Mouse (Mus musculus) A20 (cell line): ENCODE data around the gene Pramel1.
"Not testable (repeated sequence)": the region's sequence is repeated elsewhere in the genome, so short reads cannot be mapped to it uniquely, and the experiment has no call there.

Source experiments
- DNase-seq: peaks from one replicate; pipeline ENCODE4 v3.0.0-alpha.2; 2011; ENCODE audit warnings: low read depth, low spot score

The Pramel1 gene

DNA sequence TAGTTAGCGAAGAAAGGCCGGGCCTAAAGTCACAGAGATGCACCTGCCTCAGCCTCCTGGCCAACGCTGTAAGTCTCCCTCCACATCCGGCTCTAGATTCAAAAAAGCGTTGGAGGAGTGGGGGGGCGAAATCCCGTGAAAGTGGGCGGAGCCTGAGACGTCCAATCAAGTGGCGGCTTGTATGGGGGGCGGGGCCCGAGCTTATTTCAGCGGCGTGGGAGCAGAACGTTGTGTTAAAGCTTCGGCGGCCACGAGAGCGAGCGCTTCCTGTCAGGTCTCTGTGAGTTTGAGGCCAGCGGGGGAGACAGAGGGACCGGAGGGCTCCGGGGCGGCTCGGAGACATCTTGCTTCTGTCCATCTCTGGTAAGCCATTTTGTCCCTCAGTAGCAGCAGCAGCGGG lies at the start of gene Pramel1:
Gene Pramel1 (plus strand): TSS at position 248 of the 400 bp plus-strand sequence.
- no peak for DNase-seq

DNA sequence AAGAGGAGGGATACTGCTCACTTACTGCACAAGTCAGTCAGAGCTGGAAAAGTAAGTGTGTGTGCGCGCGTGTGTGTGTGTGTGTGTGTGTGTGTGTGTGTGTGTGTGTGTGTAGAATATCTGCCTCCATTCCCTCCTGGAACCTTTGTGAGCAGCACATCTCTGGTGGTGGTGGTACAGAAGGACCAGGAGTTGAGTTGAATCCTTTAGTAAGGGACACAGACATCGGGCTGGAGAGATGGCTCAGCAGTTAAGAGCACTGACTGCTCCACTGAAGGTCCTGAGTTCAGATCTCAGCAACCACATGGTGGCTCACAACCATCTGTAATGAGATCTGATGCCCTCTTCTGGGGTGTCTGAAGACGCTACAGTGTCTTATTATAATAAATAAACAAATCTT lies 48.7 kb upstream of the Pramel1 start:
- DNase-seq, result not testable (repeated sequence)

DNA sequence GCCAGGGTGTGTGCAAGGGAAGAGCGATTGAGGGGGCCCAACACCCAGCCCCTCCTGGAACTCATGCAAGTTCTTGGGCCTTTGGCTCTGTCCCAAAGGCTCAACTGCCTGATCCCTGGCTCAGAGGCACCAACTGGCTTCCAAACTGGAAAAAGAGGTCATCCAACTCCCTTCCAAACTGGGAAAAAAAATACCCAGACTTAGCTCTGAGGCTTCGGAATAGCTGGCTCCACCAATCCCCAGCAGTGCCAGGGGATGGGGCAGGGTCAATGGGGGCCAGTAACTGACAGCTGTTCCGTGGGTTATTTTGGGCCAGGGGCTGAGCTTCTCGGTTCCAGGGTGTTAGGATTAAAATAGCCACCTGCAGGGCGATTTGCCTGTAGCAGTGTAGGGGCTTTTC lies 45.5 kb upstream of the Pramel1 start:
- DNase-seq, result no peak

- DNase-seq, result no peak
Observed at GRCm38 (mm10) chr4:143349484-143349906, 44.7 kb upstream of the Pramel1 start, which contains the start of gene Lrrc38. Gene Lrrc38, plus strand, starts transcription at chr4:143349757.

- DNase-seq, result no peak
Observed at GRCm38 (mm10) chr4:143350047-143351015, 43.9 kb upstream of the Pramel1 start.

DNA sequence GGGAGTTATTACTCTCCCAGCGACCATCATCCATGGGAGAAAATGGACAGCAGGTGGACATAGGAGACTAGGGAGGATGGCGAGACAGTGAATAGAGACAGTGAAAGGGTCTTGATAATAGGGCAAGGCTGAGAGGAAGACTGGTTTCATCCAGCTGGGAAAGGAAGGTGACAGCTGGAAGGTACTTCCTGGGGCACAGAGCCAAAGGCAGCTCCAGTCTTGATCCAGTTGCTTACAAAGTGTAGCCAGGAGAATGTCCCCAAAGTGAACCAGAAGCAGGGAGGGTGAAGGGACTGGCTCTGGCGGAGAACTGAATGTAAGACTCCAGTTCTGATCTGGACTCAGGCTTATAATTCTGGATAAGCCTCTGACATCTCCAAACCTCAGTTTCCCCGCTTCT lies 41.9 kb upstream of the Pramel1 start:
- DNase-seq, result no peak

- no peak for DNase-seq
Observed at GRCm38 (mm10) chr4:143361520-143361919, 32.7 kb upstream of the Pramel1 start.

- no peak for DNase-seq
Observed at GRCm38 (mm10) chr4:143366415-143367041, 27.7 kb upstream of the Pramel1 start.

DNA sequence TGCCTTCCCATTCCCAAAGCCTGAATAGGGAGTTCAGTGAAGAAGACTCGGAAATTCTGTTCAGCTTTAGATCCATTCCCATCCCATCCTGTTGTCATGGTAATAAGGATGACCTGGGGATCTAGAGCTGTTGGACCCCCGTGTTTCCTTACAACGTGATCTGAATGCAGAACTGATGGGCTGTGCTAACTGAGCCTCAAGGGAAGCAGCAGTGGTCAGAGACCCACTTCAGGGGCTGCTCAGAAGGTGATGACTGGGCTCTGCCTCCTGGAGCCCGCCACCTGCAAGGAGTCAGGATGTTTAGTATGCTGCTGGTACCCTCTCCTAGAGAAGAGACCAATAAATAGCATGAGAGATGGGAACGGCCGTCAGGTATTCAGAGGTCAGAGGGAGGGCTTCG lies 14.7 kb upstream of the Pramel1 start:
- no peak for DNase-seq

DNA sequence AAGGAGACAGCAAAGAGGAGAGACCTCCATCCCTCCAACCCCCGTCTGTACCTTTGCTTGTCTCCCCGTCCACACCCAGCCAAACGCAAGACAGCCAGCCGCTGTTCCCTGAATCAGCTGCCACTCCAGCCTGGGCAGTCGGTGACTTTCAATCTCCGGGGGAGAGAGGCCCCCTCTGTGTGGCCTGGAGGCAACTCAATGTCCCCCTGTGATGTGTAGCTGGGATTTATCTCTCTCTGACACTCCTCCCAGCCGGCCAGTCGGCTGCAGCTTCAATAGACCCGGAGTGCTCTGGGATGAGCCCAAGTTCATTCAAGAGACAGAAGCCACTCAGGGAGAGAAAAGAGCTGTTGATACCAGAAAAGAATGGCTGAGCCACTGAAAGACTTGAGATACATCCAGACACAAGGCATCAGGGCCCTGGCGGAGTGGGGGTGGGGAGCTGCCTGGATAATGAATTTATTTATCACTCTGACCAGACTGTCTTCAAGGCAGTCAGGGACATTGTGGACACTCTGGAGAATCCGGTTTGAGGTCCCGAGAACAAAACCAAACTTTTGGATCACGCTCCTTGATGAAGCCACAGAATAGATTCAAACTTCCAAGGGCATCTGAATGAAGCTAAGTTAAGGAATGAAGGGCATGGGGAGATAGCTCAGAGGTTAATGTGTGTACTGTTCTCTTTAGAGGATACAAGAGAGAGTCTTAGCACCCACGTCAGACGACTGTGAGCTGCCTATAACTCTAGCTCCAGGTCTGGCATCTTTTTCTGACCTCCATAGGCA lies 14.1 kb upstream of the Pramel1 start:
- DNase-seq, result no peak

GRCm38 (mm10) chr4:143380716-143381004 lies 13.6 kb upstream of the Pramel1 start:
- peak; percentile 40 for DNase-seq

- DNase-seq, result no peak
Observed at GRCm38 (mm10) chr4:143382163-143382562, 12.1 kb upstream of the Pramel1 start.

GRCm38 (mm10) chr4:143383646-143384045 lies 10.6 kb upstream of the Pramel1 start:
- DNase-seq, result peak; percentile 14

DNA sequence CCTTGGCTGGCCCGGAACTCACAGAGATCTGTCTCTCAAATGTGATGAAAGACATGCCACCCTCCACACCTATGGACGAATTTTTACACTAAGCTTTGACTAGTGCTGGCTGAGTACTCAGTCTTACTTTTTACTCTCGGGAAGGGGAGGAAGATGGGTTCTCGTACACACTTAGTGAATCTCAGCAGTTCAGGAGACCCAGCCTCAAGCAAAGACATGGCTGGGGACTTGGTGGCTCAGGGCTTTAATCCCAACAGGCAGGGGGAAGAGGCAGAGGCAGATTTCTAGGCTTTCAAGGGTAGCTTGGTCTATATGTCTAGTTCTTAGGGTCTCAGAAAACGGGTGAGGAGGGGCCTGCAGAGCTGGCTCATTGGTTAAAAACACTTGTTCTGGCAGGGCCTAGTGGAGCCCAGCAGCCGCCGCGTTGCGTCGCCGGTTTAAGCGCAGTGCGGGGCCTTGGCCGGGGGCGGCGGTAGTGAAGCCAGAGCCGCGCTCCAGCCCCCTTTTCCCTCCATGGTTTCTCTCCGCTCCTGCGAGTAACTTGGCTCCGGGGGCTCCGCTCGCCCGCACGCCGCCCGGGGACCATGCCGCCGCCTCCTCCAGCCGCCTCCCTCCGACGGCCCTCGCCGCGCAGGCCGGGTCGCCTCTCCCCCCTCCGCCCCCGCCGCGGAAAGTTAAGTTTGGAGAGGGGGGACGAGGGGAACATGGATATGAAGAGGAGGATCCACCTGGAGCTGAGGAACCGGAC lies 5.1 kb upstream of the Pramel1 start:
- no peak for DNase-seq

DNA sequence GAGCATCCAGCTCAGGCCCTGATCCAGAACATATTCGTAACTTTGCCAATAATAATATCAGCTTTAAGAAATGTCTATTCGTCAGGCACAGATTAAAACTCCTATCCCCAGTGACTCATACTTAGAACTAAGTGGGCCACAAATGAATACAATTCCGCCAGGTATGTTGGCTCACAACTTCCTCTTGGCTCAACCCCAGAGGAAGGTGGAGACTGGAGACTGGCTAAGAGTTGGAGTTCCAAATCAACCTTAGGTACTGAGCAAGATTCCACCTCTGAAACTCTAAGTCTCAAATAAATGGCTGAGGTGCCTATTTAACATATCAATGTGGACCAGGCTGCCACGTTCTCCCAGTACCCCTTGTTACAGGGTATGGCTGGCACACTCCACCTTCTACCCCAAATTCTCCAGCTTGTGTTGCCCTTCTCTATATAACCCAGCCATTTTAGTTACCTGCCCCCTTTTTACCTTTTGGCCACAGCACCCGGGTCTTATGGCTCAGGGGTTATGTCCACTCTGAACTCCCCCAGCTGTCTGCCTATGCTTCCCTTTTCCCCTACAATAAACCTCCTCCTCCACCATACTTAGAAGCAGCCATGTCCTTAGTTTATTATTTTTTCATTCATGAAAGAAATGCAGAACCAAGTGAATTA lies 17.5 kb downstream of the Pramel1 start:
- DNase-seq, result peak; percentile 44

GRCm38 (mm10) chr4:143412219-143413092 lies 18.2 kb downstream of the Pramel1 start, which contains the start of gene Pramef8:
Gene Pramef8, plus strand, starts transcription at chr4:143412426.
- DNase-seq, result peak; percentile 95

DNA sequence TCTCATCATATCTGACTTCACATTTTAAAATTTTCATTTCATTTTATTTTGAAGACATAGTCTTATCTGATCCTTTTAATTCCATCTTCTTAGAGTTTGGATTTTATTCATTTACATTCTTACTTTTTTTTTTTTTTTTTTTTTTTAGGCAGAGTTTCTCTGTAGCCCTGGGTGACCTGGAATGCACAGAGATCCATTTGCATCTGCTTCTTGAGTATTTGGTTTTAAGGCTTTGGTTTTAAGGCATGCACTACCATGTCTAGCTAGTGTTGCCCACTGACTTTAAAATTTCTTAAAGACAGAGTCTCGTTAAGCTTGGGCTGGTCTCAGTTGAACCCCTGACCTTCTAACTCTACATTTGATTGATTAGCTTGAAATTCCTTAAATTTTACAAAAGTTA lies 19.4 kb downstream of the Pramel1 start:
- no peak for DNase-seq

DNA sequence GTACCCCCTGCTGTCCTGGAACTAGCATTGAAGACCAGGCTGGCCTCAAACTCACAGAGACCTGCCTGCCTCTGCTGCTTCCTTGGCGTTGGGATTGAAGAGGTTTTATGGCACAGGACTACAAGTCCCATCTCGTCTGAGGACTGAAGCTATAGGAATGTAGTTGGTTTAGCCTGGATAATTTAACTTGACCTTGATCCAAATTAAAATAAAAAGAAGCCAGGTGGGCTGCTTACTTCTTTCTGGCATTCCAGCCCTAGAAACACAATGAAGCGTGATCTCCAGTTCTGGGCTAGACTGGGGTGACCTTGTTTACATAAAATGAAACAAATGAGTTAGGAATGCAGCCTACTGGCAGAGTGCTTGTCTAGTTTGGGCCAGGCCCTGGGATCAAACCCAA lies 19.9 kb downstream of the Pramel1 start:
- DNase-seq, result no peak

DNA sequence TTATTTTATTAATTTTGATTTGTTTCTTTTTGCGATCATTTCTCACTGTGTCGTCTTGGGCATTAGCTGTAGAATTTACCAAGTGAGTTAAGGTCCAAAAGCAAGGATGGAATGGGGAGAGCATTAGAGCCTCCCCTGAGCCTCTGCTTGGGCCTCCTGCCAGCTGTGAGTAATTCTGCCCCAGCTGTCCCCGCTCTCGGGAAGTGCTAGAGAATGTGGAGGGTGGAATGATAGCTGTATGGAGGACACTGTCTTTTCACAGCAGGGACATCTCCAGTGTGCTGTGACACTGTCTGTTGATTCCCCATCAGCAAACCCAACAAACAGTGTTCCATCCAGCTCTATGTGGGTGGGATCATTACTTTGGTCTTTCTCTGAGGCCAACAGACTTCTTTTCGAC lies 32.5 kb downstream of the Pramel1 start:
- not testable (repeated sequence) for DNase-seq
